Mouse (Mus musculus): ENCODE measurements around the gene Phc3. TPM values are rescaled to one million over a fixed set of nuclear protein-coding genes. Genes with fewer than 3 reads are reported as not detected.

Phc3 gene
- polyA plus RNA-seq, 1 experiment from 2014 or later, result 5.4 TPM

DNA sequence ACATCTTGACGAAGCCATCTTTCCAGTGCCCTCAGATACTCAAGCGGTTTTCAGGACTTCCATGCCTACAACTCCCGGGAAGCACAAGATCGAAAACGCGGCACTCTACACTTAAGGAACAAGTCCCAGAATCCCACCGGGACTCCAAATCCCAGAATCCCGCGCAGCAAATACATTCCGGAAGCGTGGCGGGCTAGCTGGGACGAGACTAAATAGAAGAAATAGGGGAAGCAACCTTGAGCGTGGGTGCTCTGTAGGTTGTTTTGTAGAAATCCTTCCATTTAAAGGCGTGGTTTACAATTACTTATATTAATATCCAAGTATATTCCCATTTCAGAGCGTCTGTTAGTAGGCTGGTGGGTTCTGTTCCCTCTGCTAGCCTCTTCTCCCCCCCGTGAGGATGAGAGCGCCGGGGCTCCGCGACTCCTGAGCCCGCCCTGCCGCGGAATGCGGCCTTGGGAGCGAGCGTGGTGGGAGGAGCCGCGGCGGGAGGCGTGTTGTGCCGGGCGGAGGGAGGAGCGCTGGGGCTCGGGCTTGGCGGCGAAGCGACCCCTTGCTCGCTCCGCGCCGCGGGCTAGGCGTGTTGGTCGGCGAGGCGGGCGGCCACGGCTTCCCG is 26.2 kb upstream of the Phc3 start, which contains the start of gene Prkci:
TSS of gene Prkci (plus strand) at position 465 of the 616 bp plus-strand sequence.
- no peaks in the 10 kb centered on the region for H3K27me3 ChIP-seq (ENCODE audit: low read depth, poor library complexity, severe bottlenecking)
- H3K4me3 ChIP-seq, result peak within 1 kb of the TSS; percentile 97
- DNase-seq (ENCODE audit: low spot score), result peak; percentile 95
- H3K36me3 ChIP-seq, result no peaks in the 10 kb centered on the region
- peaks cover 33% of the 10 kb centered on the region for H3K4me1 ChIP-seq
- under 1% methylated on average over 50 of the region's 50 CpGs for WGBS
- H3K27ac ChIP-seq, result peak within 1 kb of the TSS; percentile 95
- no peaks in the 10 kb centered on the region for H3K9me3 ChIP-seq (replicated peaks)

DNA sequence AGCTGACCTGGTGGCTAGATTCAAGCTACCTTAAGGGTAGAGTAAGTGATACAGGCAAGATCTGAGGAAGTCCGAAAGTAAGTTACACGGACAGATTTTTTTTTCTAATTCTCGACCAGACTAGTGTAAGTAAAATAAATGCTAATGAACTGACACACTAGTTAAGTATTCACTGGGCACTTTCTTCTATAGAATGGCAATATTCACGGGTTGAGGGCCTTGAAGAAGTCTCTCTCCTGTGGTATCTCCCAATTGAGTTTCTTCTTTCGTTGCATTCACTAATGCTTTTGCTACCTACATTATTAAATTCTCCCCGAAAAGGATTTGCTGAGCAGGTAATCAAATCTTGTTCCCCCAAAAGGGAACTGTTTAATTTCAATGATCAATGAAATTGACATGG is 25.6 kb upstream of the Phc3 start:
- DNase-seq (ENCODE audit: low spot score), result no peak
- H3K9me3 ChIP-seq (replicated peaks), result no peaks in the 10 kb centered on the region
- peaks cover 28% of the 10 kb centered on the region for H3K4me1 ChIP-seq
- peak overlapping the region; percentile 95 for H3K27ac ChIP-seq
- H3K4me3 ChIP-seq, result peak overlapping the region; percentile 97
- WGBS, result 32% methylated on average over 6 of the region's 6 CpGs
- H3K27me3 ChIP-seq (ENCODE audit: low read depth, poor library complexity, severe bottlenecking), result no peaks in the 10 kb centered on the region
- H3K36me3 ChIP-seq, result no peaks in the 10 kb centered on the region

DNA sequence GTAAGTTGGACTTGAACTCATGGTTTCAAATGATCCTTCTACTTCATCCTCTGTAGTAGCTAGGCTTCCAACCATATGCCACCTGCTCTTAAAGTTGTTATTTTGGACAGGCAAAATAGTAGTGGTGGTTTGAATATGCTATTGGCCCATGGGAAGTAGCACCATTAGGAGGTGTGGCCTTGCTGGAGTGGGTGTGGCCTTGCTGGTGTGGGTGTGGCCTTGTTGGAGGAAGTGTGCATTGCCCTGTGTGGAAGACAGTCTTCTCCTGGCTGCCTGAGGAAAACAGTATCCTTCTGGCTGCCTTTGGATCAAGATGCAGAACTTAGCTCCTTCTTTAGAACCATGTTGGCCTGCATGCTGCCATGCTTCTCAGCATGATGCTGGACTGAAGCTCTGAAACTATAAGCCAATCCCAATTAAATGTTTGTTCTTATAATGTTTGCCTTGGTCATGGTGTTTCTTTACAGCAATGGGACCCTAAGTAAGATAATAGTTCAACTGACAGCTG is 23.9 kb upstream of the Phc3 start:
- no peaks in the 10 kb centered on the region for H3K36me3 ChIP-seq
- no peaks in the 10 kb centered on the region for H3K27me3 ChIP-seq (ENCODE audit: low read depth, poor library complexity, severe bottlenecking)
- no peak overlapping the region for H3K27ac ChIP-seq
- peaks cover 14% of the 10 kb centered on the region for H3K4me1 ChIP-seq
- H3K4me3 ChIP-seq, result no peak overlapping the region
- no peak for DNase-seq (ENCODE audit: low spot score)
- no peaks in the 10 kb centered on the region for H3K9me3 ChIP-seq (replicated peaks)

DNA sequence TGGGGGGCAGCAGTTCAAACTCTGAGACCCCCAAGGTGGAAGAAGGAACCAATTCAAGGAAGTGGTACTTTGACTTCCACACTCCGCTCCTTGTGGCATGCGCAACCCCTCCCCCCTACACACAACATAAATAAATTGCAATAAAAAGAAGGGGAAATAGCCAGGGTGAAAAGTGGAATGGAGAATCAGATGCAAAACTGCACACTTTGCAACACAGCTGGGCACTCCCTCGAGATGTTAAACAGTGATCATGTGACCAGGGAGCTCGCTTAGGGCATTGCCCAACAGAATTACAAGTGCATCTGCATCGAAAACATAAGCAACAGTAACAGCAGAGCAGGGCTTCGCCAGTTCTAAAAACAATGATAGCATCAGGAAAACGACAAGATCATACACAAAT is 22.9 kb upstream of the Phc3 start:
- H3K27ac ChIP-seq, result no peak overlapping the region
- H3K4me3 ChIP-seq, result no peak overlapping the region
- H3K27me3 ChIP-seq (ENCODE audit: low read depth, poor library complexity, severe bottlenecking), result no peaks in the 10 kb centered on the region
- no peaks in the 10 kb centered on the region for H3K9me3 ChIP-seq (replicated peaks)
- peaks cover 12% of the 10 kb centered on the region for H3K4me1 ChIP-seq
- WGBS, result 82% methylated on average over 7 of the region's 7 CpGs
- no peaks in the 10 kb centered on the region for H3K36me3 ChIP-seq
- DNase-seq (ENCODE audit: low spot score), result no peak

DNA sequence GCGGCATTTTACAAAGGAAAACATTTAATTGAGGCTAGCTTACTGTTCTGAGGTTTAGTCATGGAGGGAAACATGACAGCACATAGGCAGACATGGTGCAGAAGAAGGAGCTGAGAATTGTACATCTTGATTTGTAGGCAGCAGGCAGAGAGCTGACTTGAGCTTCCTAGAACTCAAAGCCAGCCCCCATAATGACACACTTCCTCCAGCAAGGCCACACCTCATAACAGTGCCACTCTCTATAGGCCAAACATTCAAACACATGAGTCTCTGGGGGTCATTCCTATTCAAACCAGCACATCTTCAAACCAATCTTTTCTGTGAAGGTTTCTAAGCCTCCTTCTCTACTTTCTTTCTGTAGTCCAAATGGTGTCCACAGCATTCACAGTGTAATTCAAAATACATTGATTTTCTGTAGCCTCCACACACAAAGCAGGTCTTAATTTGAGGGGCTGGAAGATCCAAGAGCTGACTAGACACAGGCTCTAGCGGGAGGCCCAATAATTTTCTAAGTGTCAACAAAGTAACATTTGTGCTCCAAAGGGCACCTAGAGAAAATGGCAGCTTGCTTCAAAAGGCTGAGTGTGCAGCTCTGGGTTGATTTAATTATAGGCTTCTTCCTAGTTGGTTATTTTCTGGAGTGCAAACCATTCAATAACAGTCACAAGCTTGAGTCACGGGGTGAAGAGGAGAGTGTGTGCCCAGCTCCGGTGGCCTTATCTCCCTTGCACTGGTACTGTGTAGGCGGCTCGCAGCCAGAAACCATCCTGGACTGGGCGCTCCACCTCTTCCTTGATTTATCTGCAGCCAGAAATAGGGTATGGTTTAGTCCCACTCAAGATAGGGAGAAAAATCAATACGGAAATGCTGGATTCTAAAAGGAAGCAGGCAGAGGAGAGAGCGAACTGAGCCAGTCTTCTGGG is 18.4 kb upstream of the Phc3 start:
- H3K27me3 ChIP-seq (ENCODE audit: low read depth, poor library complexity, severe bottlenecking), result no peaks in the 10 kb centered on the region
- no peaks in the 10 kb centered on the region for H3K36me3 ChIP-seq
- no peak for DNase-seq (ENCODE audit: low spot score)
- H3K4me1 ChIP-seq, result peaks cover 8% of the 10 kb centered on the region
- WGBS, result 93% methylated on average over 9 of the region's 9 CpGs
- no peak overlapping the region for H3K27ac ChIP-seq
- no peaks in the 10 kb centered on the region for H3K9me3 ChIP-seq (replicated peaks)
- no peak overlapping the region for H3K4me3 ChIP-seq

GRCm38 (mm10) chr3:30982924-30983536 is 13.8 kb upstream of the Phc3 start:
- no peaks in the 10 kb centered on the region for H3K27me3 ChIP-seq (ENCODE audit: low read depth, poor library complexity, severe bottlenecking)
- H3K9me3 ChIP-seq (replicated peaks), result no peaks in the 10 kb centered on the region
- H3K4me3 ChIP-seq, result no peak overlapping the region
- no peaks in the 10 kb centered on the region for H3K36me3 ChIP-seq
- no peak overlapping the region for H3K27ac ChIP-seq
- peaks cover 10% of the 10 kb centered on the region for H3K4me1 ChIP-seq
- 37% methylated on average over 8 of the region's 8 CpGs for WGBS
- no peak for DNase-seq (ENCODE audit: low spot score)

GRCm38 (mm10) chr3:30981616-30982380 is 12.6 kb upstream of the Phc3 start:
- no peaks in the 10 kb centered on the region for H3K9me3 ChIP-seq (replicated peaks)
- 79% methylated on average over 5 of the region's 5 CpGs for WGBS
- no peak overlapping the region for H3K4me3 ChIP-seq
- no peaks in the 10 kb centered on the region for H3K27me3 ChIP-seq (ENCODE audit: low read depth, poor library complexity, severe bottlenecking)
- no peak for DNase-seq (ENCODE audit: low spot score)
- peaks cover 10% of the 10 kb centered on the region for H3K4me1 ChIP-seq
- no peak overlapping the region for H3K27ac ChIP-seq
- H3K36me3 ChIP-seq, result no peaks in the 10 kb centered on the region

- DNase-seq (ENCODE audit: low spot score), result no peak
- 51% methylated on average over 1 of the region's 1 CpGs for WGBS
These were observed 7.9 kb upstream of the Phc3 start for GRCm38 (mm10) chr3:30976991-30977603.

GRCm38 (mm10) chr3:30975102-30975754 is 6.0 kb upstream of the Phc3 start:
- Histone ChIP-seq H3K4me3 (no peak overlapping the region), H3K27me3 (ENCODE audit: low read depth, poor library complexity, severe bottlenecking) (no peaks in the 10 kb centered on the region), H3K9me3 (replicated peaks) (no peaks in the 10 kb centered on the region), H3K27ac (no peak overlapping the region), H3K4me1 (peaks cover 9% of the 10 kb centered on the region), H3K36me3 (no peaks in the 10 kb centered on the region)
- peak; percentile 67 for DNase-seq (ENCODE audit: low spot score)
- WGBS, result 43% methylated on average over 9 of the region's 9 CpGs

More at GRCm38 (mm10) chr3:30976991-30977603, 7.9 kb upstream of the Phc3 start:
- no peaks in the 10 kb centered on the region for H3K9me3 ChIP-seq (replicated peaks)
- H3K4me3 ChIP-seq, result no peak overlapping the region
- H3K4me1 ChIP-seq, result peaks cover 1% of the 10 kb centered on the region; the same call in 1 of the 2 replicates
- H3K27ac ChIP-seq, result no peak overlapping the region
- no peaks in the 10 kb centered on the region for H3K36me3 ChIP-seq
- no peaks in the 10 kb centered on the region for H3K27me3 ChIP-seq (ENCODE audit: low read depth, poor library complexity, severe bottlenecking)

- WGBS, result 1% methylated on average over 53 of the region's 54 CpGs
- no peaks in the 10 kb centered on the region for H3K9me3 ChIP-seq (replicated peaks)
- H3K36me3 ChIP-seq, result peaks cover 24% of the 10 kb centered on the region
- H3K27me3 ChIP-seq (ENCODE audit: low read depth, poor library complexity, severe bottlenecking), result no peaks in the 10 kb centered on the region
- peak overlapping the region; percentile 99 for H3K4me3 ChIP-seq
- DNase-seq (ENCODE audit: low spot score), result peak; percentile 71
- H3K4me1 ChIP-seq, result peaks cover 25% of the 10 kb centered on the region
- peak overlapping the region; percentile 95 for H3K27ac ChIP-seq
These were observed 603 bp downstream of the Phc3 start for GRCm38 (mm10) chr3:30968531-30969092.

DNA sequence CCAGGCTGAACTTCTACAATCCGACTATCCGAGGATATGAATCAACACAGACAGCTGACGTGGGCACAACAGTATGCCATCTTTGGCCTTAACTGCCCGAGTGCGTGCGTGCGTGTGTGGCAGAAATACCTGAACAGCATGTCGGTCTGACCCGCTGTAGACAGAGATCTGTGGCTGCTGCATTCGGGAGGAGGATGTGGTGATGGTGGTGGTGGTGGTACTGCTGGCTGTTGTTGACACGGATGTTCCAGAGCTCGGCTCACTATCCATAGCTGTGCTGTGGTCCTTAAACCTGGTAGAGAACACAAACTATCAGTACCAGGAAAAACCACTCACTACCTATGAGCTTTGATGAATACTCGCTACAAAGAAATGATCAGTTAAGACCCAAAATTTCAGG is 3.6 kb downstream of the Phc3 start:
- Histone ChIP-seq H3K27me3 (ENCODE audit: low read depth, poor library complexity, severe bottlenecking) (no peaks in the 10 kb centered on the region), H3K4me3 (no peak overlapping the region), H3K4me1 (peaks cover 16% of the 10 kb centered on the region), H3K9me3 (replicated peaks) (no peaks in the 10 kb centered on the region), H3K27ac (no peak overlapping the region), H3K36me3 (peaks cover 52% of the 10 kb centered on the region)
- no peak for DNase-seq (ENCODE audit: low spot score)
- WGBS, result 96% methylated on average over 13 of the region's 13 CpGs
